Mouse (Mus musculus): ENCODE results near the gene Afg1l. TPM values are rescaled to one million over a fixed set of nuclear protein-coding genes. Genes with fewer than 3 reads are reported as not detected.

Afg1l gene
- polyA plus RNA-seq, 1 experiment from 2014 or later = 9.6 TPM

GRCm38 (mm10) chr10:42270277-42271083, 207.9 kb downstream of the Afg1l start:
- H3K27me3 ChIP-seq (ENCODE audit: control insufficient read depth, insufficient read depth, low read length) = peaks cover 13% of the 10 kb centered on the region
- H3K36me3 ChIP-seq (replicated peaks; ENCODE audit: control insufficient read depth, insufficient read depth) = peaks cover 7% of the 10 kb centered on the region
- H3K27ac ChIP-seq = no peak overlapping the region
- H3K4me1 ChIP-seq (replicated peaks; ENCODE audit: control insufficient read depth, insufficient read depth, low read length) = peaks cover 21% of the 10 kb centered on the region
- no peak overlapping the region for H3K9ac ChIP-seq
- H3K4me3 ChIP-seq (replicated peaks; ENCODE audit: low read length) = no peak overlapping the region
- DNase-seq (ENCODE audit: low spot score) (no peak), ATAC-seq (ENCODE audit: low FRiP score) (no peak)
- H3K9me3 ChIP-seq (ENCODE audit: control insufficient read depth, low read length) = no peaks in the 10 kb centered on the region
- WGBS = 69% methylated on average over 10 of the region's 10 CpGs
- H3K4me2 ChIP-seq (replicated peaks) = no peak overlapping the region

DNA sequence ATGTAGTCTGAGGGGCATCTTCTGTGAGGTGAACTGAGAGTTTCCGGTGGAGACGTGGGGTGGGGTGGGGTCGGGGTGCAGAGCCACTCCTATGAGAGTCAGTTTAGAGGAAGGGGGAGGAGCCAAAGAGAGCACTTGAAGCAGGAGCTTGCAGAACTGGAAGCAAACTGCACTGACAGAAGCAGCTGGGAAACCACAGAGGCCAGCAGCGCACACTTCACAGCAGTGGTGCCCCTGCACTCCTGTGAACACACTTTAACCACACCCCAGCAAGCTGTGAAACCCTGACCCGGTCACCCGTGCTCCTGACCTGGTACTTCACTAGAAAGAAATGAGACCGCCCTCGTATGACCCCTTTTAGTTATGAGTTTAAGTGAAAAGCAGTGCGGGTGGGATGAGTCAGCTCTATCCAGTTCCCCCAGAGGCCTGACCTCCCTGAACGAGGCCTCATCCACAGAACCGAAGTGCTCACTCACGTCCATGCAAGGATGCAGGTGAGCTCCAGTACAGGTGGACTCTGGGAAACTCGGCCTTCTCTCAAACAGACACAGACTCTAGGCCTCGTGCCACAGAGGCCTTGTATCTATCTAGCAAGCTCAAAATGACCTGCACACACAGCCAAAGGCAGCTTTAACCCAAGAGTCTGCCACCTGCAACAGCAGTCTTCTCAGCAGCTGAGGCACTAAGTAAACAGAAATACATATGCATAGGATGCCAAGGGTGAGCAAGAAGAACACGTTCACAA, 208.9 kb downstream of the Afg1l start:
- no peak for ATAC-seq (ENCODE audit: low FRiP score)
- Histone ChIP-seq H3K4me2 (replicated peaks) (no peak overlapping the region), H3K27ac (no peak overlapping the region), H3K9me3 (ENCODE audit: control insufficient read depth, low read length) (no peaks in the 10 kb centered on the region), H3K27me3 (ENCODE audit: control insufficient read depth, insufficient read depth, low read length) (peaks cover 13% of the 10 kb centered on the region), H3K9ac (no peak overlapping the region), H3K4me1 (replicated peaks; ENCODE audit: control insufficient read depth, insufficient read depth, low read length) (peaks cover 13% of the 10 kb centered on the region), H3K4me3 (replicated peaks; ENCODE audit: low read length) (no peak overlapping the region), H3K36me3 (replicated peaks; ENCODE audit: control insufficient read depth, insufficient read depth) (peaks cover 16% of the 10 kb centered on the region)
- DNase-seq (ENCODE audit: low spot score) = no peak
- 73% methylated on average over 15 of the region's 15 CpGs for WGBS

DNA sequence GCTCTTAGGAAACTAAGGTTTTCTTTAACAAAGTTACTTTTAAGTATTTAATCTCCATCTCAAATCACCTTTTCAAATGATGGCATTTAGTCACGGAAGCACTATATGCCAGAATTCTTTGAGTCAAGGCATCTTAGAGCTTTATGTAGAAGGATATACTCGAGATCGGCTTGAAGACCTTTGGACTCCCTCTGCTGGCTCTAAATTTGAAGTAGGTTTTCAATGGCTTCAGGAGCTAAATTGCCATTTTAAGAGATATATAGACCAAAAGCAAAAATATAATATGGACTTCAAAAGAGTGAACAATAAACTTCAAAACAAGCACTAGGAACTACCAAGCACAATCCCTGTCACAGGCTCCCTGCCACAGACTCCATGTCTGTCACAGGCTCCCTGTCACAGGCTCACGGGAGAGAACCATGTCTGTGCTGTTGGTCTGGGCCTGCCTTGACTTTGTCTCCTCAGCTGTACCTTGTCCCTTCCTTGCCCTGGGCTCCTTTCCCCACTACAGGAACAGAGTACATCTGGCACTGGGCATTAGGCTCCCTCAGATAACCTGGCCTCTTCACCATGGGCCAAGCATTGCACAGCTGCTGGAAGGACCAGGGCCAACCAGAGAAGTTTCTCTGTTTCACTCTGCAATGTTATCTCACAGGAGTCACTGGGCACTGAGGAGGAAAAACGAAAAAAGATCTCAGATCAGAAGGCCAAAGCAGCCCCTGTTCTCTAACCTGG, 210.4 kb downstream of the Afg1l start:
- Histone ChIP-seq H3K9me3 (ENCODE audit: control insufficient read depth, low read length) (no peaks in the 10 kb centered on the region), H3K4me3 (replicated peaks; ENCODE audit: low read length) (no peak overlapping the region), H3K27ac (no peak overlapping the region), H3K4me1 (replicated peaks; ENCODE audit: control insufficient read depth, insufficient read depth, low read length) (no peaks in the 10 kb centered on the region), H3K9ac (no peak overlapping the region), H3K4me2 (replicated peaks) (no peak overlapping the region), H3K27me3 (ENCODE audit: control insufficient read depth, insufficient read depth, low read length) (no peaks in the 10 kb centered on the region), H3K36me3 (replicated peaks; ENCODE audit: control insufficient read depth, insufficient read depth) (peaks cover 16% of the 10 kb centered on the region)
- 92% methylated on average over 5 of the region's 5 CpGs for WGBS
- ATAC-seq (ENCODE audit: low FRiP score) (no peak), DNase-seq (ENCODE audit: low spot score) (no peak)

DNA sequence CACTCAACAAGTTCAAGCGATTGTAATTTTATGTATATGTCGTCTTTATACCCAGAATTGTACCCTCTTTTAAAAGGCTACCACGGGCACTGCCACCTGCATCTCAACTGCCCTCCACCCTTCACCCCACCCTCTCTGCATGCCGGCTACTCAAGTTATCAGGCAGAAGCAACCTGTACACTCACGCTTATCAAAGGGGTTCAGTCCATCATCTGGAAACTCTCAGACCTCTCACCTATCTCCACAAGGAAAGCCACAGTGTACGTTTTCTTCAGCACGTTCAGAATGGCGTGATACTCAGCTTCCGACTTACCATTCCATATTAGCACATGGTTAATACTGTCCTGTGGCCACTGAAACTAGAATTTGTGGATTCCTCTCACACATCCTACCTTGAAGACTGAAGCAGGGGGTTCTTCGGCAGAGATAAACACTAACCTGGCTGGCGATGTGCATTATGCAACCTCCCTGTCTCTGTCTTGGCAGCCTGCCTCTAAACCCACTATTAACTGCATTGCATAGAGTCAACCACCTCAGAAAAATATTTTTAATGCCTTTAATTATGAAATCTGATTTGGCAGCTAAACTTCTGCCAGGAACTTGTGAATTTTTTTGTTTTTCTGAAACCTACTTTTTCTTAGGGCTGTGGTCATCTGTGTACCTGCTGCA, 213.2 kb downstream of the Afg1l start:
- H3K27me3 ChIP-seq (ENCODE audit: control insufficient read depth, insufficient read depth, low read length) = no peaks in the 10 kb centered on the region
- H3K36me3 ChIP-seq (replicated peaks; ENCODE audit: control insufficient read depth, insufficient read depth) = peaks cover 16% of the 10 kb centered on the region
- ATAC-seq (ENCODE audit: low FRiP score) (no peak), DNase-seq (ENCODE audit: low spot score) (no peak)
- no peak overlapping the region for H3K4me3 ChIP-seq (replicated peaks; ENCODE audit: low read length)
- no peaks in the 10 kb centered on the region for H3K9me3 ChIP-seq (ENCODE audit: control insufficient read depth, low read length)
- WGBS = 94% methylated on average over 11 of the region's 11 CpGs
- no peaks in the 10 kb centered on the region for H3K4me1 ChIP-seq (replicated peaks; ENCODE audit: control insufficient read depth, insufficient read depth, low read length)
- H3K4me2 ChIP-seq (replicated peaks) = no peak overlapping the region
- H3K9ac ChIP-seq = no peak overlapping the region
- no peak overlapping the region for H3K27ac ChIP-seq

DNA sequence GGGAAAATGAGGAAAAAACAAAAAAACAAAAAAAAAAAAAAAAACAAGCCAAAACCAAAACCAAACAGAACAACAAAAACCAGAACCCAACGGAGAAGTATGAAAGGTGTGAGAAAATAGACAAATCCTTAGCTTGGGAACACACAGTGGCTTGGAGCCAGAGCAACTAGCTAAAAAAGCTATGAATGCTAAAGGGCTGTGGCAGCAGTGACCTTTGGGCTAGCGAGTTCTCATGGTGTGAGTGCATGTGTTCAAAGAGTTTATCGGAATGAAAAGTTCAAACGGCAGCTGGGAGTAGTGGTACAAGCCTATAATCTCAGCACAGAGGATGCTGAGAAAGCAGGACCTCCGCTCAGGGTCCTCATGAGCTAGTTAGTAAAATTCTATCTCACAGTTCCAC, 214.2 kb downstream of the Afg1l start:
- ATAC-seq (ENCODE audit: low FRiP score) (no peak), DNase-seq (ENCODE audit: low spot score) (no peak)
- WGBS = 86% methylated on average over 5 of the region's 5 CpGs
- H3K4me1 ChIP-seq (replicated peaks; ENCODE audit: control insufficient read depth, insufficient read depth, low read length) = no peaks in the 10 kb centered on the region
- no peak overlapping the region for H3K27ac ChIP-seq
- H3K27me3 ChIP-seq (ENCODE audit: control insufficient read depth, insufficient read depth, low read length) = no peaks in the 10 kb centered on the region
- peaks cover 16% of the 10 kb centered on the region for H3K36me3 ChIP-seq (replicated peaks; ENCODE audit: control insufficient read depth, insufficient read depth)
- H3K4me2 ChIP-seq (replicated peaks) = no peak overlapping the region
- no peak overlapping the region for H3K4me3 ChIP-seq (replicated peaks; ENCODE audit: low read length)
- no peaks in the 10 kb centered on the region for H3K9me3 ChIP-seq (ENCODE audit: control insufficient read depth, low read length)
- H3K9ac ChIP-seq = no peak overlapping the region

DNA sequence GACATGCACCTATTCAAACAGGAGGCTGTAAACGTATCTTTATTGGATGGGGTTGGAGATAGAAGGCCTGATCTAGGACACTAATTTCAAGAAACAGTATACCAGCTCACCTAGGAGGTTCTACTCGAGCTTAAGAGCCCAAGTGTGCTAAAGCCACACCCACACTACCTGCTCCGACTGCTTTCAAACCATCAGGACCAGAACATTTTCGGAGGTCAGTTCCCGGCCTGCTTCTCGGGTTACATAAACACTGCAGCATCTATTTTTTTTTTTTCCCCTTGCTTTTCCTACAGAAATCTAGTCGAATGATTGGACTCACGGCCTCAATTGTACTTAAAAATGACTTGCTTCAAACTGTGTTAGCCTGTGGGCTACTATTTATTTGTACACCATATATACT, 214.7 kb downstream of the Afg1l start:
- no peak overlapping the region for H3K27ac ChIP-seq
- WGBS = 87% methylated on average over 8 of the region's 8 CpGs
- H3K9me3 ChIP-seq (ENCODE audit: control insufficient read depth, low read length) = no peaks in the 10 kb centered on the region
- DNase-seq (ENCODE audit: low spot score) (no peak), ATAC-seq (ENCODE audit: low FRiP score) (no peak)
- H3K4me3 ChIP-seq (replicated peaks; ENCODE audit: low read length) = no peak overlapping the region
- H3K4me1 ChIP-seq (replicated peaks; ENCODE audit: control insufficient read depth, insufficient read depth, low read length) = no peaks in the 10 kb centered on the region
- H3K27me3 ChIP-seq (ENCODE audit: control insufficient read depth, insufficient read depth, low read length) = no peaks in the 10 kb centered on the region
- H3K36me3 ChIP-seq (replicated peaks; ENCODE audit: control insufficient read depth, insufficient read depth) = peaks cover 16% of the 10 kb centered on the region
- H3K4me2 ChIP-seq (replicated peaks) = no peak overlapping the region
- H3K9ac ChIP-seq = no peak overlapping the region

Other genes starting within 250 kb of the Afg1l start
- gene Foxo3, start 201.8 kb downstream of the Afg1l start, polyA plus RNA-seq (2014; fragmentation: Nextera tagmentation; extraction: Ambion mirVana) = 5.5 and 5.9 TPM in 2 replicates
- 296 and 302 TPM in 2 replicates for gene Snx3, start 23.5 kb upstream of the Afg1l start, polyA plus RNA-seq (2014; fragmentation: Nextera tagmentation; extraction: Ambion mirVana)
- gene Nr2e1, start 105.1 kb upstream of the Afg1l start, polyA plus RNA-seq (2014; fragmentation: Nextera tagmentation; extraction: Ambion mirVana) = 0.23 TPM in 1 of 2 replicates, not detected in the other
- gene Ostm1, start 105.3 kb upstream of the Afg1l start, polyA plus RNA-seq (2014; fragmentation: Nextera tagmentation; extraction: Ambion mirVana) = 41.8 and 43.5 TPM in 2 replicates